Mouse (Mus musculus) kidney, adult 2 months (tissue): ENCODE results near the gene Ankrd36.

Experiments
- CTCF ChIP-seq: fragments of 200-500 bp; conservative IDR thresholded peaks from 2 replicates; pipeline ENCODE4 v1.5.1; 2011; ENCODE audit warnings: low read depth, mild to moderate bottlenecking, control low read depth, low read length, moderate library complexity, mixed read lengths; ENCODE audit not compliant: insufficient read depth, insufficient read length
- POLR2A ChIP-seq: fragments of 200-500 bp; IDR thresholded peaks from one replicate; pipeline ENCODE4 v1.6.1; 2011; ENCODE audit warnings: low read depth, low read length, control low read depth

DNA sequence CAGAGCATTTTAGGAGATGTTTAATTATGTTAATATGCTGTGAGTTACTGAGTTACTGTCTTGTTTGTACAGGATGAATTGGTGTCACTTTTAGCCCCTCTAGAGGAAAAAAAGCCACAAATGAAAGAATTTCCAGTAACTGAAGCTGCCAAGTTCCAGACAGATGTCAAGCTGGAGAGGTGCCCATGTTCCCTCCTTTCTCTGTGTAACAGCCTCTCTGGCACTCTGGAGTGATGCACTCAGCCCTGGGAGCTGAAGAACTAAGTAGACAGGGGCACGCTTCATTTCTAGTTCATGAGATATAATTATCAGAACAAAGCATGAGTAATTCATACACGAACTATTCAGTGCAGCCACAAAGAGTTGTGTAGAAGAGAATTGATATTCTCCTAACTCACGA lies 45.0 kb downstream of the Ankrd36 start:
- TF ChIP-seq CTCF, result no peak
- TF ChIP-seq POLR2A, result no peak
